In the genomic region with DNA sequence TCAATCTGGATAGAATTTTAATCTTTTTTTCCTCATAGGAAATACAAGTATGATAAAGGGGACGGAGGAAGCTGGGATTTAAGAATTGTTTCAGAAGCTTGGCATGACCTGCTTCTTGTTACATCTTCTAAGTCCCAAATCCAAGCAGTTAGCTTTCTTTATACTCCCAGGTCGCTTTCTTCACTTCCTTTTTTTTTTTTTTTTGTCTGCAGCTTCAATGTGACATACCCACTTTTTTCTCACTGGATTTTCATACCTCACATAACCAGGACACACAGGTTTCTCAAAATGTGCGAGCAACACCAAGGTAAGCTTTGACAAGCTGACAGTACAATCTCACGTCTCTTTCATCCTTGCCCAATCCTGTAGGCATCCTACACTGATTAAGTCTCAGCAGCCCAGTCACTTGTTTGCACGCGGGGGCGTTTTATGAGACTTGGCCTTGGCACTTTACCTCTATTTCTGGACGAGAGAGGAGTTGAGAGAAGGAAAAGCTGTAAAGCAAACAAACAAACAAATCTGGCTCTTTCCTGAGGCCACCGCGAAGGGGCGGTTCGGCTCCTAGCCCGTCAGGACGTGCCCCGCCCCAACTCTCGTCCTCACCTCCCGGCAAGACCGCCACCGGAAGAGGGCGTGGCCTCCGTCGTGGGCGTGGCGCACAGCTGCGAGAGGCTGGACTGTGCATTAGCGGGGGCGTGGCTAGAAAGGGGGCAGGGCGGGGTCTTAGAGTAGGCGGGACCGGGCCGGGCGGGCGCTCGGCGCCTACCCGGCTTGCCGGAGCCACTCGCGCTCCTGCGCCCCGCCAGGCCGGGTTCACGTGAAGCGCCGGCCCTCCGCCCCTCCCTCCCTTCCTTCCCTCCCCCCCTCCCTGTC, we compare ENCODE assay signal across 8 mouse cellular contexts. TPM values are rescaled to one million over a fixed set of nuclear protein-coding genes. Genes with fewer than 3 reads are reported as not detected.
A peak's percentile ranks its signal among the peaks of the same experiment; 100 is the strongest.
DNase-seq lines count a peak whose midpoint lies in the region; ATAC-seq and TF ChIP-seq lines count a peak whose summit lies in the region.

Gene Itprid2 (plus strand): TSS at position 825 of the 873 bp plus-strand sequence.

- H3K27ac ChIP-seq in embryonic facial prominence, embryonic 13.5 days: peak within 1 kb of the TSS; percentile 85
- H3K27ac ChIP-seq in kidney, adult 2 months (ENCODE audit: insufficient read depth, low read depth, low read length): peak within 1 kb of the TSS; percentile 97
- H3K27ac ChIP-seq in limb, embryonic 12.5 days: peak within 1 kb of the TSS; percentile 85
- H3K27ac ChIP-seq in midbrain, embryonic 15.5 days: peak within 1 kb of the TSS; percentile 77
- peak within 1 kb of the TSS; percentile 82 for H3K27ac ChIP-seq in spleen, adult 2 months (ENCODE audit: insufficient read depth, low read length)

- peak within 1 kb of the TSS; percentile 84 for H3K4me2 ChIP-seq in embryonic facial prominence, embryonic 13.5 days
- H3K4me2 ChIP-seq in limb, embryonic 12.5 days: peak within 1 kb of the TSS; percentile 84
- peak within 1 kb of the TSS; percentile 95 for H3K4me2 ChIP-seq in midbrain, embryonic 15.5 days

- no peaks in the 10 kb centered on the region for H3K9me3 ChIP-seq in embryonic facial prominence, embryonic 13.5 days
- no peaks in the 10 kb centered on the region for H3K9me3 ChIP-seq in limb, embryonic 12.5 days
- no peaks in the 10 kb centered on the region for H3K9me3 ChIP-seq in midbrain, embryonic 15.5 days

- H3K4me3 ChIP-seq in embryonic facial prominence, embryonic 13.5 days: peak within 1 kb of the TSS; percentile 84
- H3K4me3 ChIP-seq in kidney, adult 2 months (ENCODE audit: insufficient read depth, low read depth, low read length): peak within 1 kb of the TSS; percentile 98
- H3K4me3 ChIP-seq in limb, embryonic 12.5 days (replicated peaks): peak within 1 kb of the TSS; percentile 77
- H3K4me3 ChIP-seq in midbrain, embryonic 15.5 days: peak within 1 kb of the TSS; percentile 89
- peak within 1 kb of the TSS; percentile 89 for H3K4me3 ChIP-seq in spleen, adult 2 months (ENCODE audit: extremely low read depth, insufficient read depth, insufficient read length)

- H3K36me3 ChIP-seq in embryonic facial prominence, embryonic 13.5 days: no peaks in the 10 kb centered on the region
- H3K36me3 ChIP-seq in kidney, adult 2 months (ENCODE audit: control insufficient read depth, insufficient read depth, low read length): peaks cover 4% of the 10 kb centered on the region
- H3K36me3 ChIP-seq in limb, embryonic 12.5 days: no peaks in the 10 kb centered on the region
- no peaks in the 10 kb centered on the region for H3K36me3 ChIP-seq in midbrain, embryonic 15.5 days (replicated peaks)
- H3K36me3 ChIP-seq in spleen, adult 2 months (ENCODE audit: control insufficient read depth, insufficient read depth, low read length): peaks cover 2% of the 10 kb centered on the region; the same call in 1 of the 2 replicates

- TF ChIP-seq POLR2A in kidney, adult 2 months (IDR thresholded peaks at IDR 0.05; ENCODE audit: low read depth, low read length): no peak
- TF ChIP-seq POLR2A in spleen, adult 2 months (IDR thresholded peaks at IDR 0.05; ENCODE audit: low read depth, low read length): peak; percentile 18; the same call in 1 of the 2 replicates

- no peaks in the 10 kb centered on the region for H3K27me3 ChIP-seq in embryonic facial prominence, embryonic 13.5 days
- no peaks in the 10 kb centered on the region for H3K27me3 ChIP-seq in kidney, adult 2 months (replicated peaks; ENCODE audit: control insufficient read depth, insufficient read depth, low read length)
- H3K27me3 ChIP-seq in limb, embryonic 12.5 days: no peaks in the 10 kb centered on the region
- no peaks in the 10 kb centered on the region for H3K27me3 ChIP-seq in midbrain, embryonic 15.5 days (replicated peaks)
- no peaks in the 10 kb centered on the region for H3K27me3 ChIP-seq in spleen, adult 2 months (ENCODE audit: control insufficient read depth, insufficient read depth, low read length)

- ATAC-seq in embryonic facial prominence, embryonic 13.5 days (ENCODE audit: insufficient number of reproducible peaks, insufficient read depth, low FRiP score, low TSS enrichment, low read depth): peak; percentile 100
- ATAC-seq in limb, embryonic 12.5 days (ENCODE audit: insufficient number of reproducible peaks, insufficient read depth, low FRiP score, low TSS enrichment, low read depth): peak; percentile 100
- ATAC-seq in midbrain, embryonic 15.5 days (replicated peaks): peak; percentile 99

- peak; percentile 96 for DNase-seq in 3134 (ENCODE audit: extremely low read depth, insufficient read length, low spot score)
- peak; percentile 99 to 100 for DNase-seq in adrenal gland, postnatal 36 days
- DNase-seq in heart, adult 18-20 months: peak; percentile 98 to 99
- peak; percentile 99 for DNase-seq in kidney, adult 2 months
- DNase-seq in spleen, adult 2 months (ENCODE audit: low read depth in 1 of 2, low spot score in 2 of 2): peak; percentile 93 to 99

- no peak for TF ChIP-seq CTCF in kidney, adult 2 months (conservative IDR thresholded peaks at IDR 0.05; ENCODE audit: insufficient read depth, insufficient read length, low read depth, low read length)
- TF ChIP-seq CTCF in spleen, adult 2 months (IDR thresholded peaks at IDR 0.05; ENCODE audit: extremely low read depth, insufficient read depth, insufficient read length, insufficient replicate concordance): no peak

- H3K4me1 ChIP-seq in embryonic facial prominence, embryonic 13.5 days: peaks cover 18% of the 10 kb centered on the region
- peaks cover 14% of the 10 kb centered on the region for H3K4me1 ChIP-seq in kidney, adult 2 months (ENCODE audit: control insufficient read depth, insufficient read depth, low read length)
- H3K4me1 ChIP-seq in limb, embryonic 12.5 days (replicated peaks): peaks cover 22% of the 10 kb centered on the region
- peaks cover 9% of the 10 kb centered on the region for H3K4me1 ChIP-seq in midbrain, embryonic 15.5 days
- no peaks in the 10 kb centered on the region for H3K4me1 ChIP-seq in spleen, adult 2 months (ENCODE audit: control insufficient read depth, insufficient read depth, insufficient read length)

- WGBS in embryonic facial prominence, embryonic 13.5 days: 3% methylated on average over 36 of the region's 46 CpGs
- 2% methylated on average over 40 of the region's 46 CpGs for WGBS in kidney, adult 2 months
- WGBS in limb, embryonic 12.5 days: 3% methylated on average over 36 of the region's 46 CpGs
- 3% methylated on average over 41 of the region's 46 CpGs for WGBS in midbrain, embryonic 15.5 days
- WGBS in spleen, adult 2 months: 3% methylated on average over 29 of the region's 46 CpGs

- peak within 1 kb of the TSS; percentile 89 for H3K9ac ChIP-seq in embryonic facial prominence, embryonic 13.5 days
- peak within 1 kb of the TSS; percentile 83 for H3K9ac ChIP-seq in limb, embryonic 12.5 days (replicated peaks)
- H3K9ac ChIP-seq in midbrain, embryonic 15.5 days: peak within 1 kb of the TSS; percentile 62

RNA-seq across cellular contexts. Expression of gene Itprid2, which starts in this region (rescaled TPM):
- 10 to 100 TPM; 47.5 to 51.2 TPM for total RNA-seq in adrenal gland, postnatal 36 days (2021)
- polyA plus RNA-seq in embryonic facial prominence, embryonic 13.5 days (2015; fragmentation: Nextera tagmentation; extraction: Ambion mirVana): 10.4 and 11.8 TPM in 2 replicates
- 10 to 100 TPM; 20.0 to 21.0 TPM for total RNA-seq in heart, adult 18-20 months (2021)
- polyA plus RNA-seq in kidney, adult 2 months (2012; rRNA removed): 17.0 and 22.8 TPM in 2 replicates
- polyA plus RNA-seq in limb, embryonic 12.5 days (2016; fragmentation: Nextera tagmentation; extraction: Ambion mirVana): 7.8 and 7.9 TPM in 2 replicates
- polyA plus RNA-seq in midbrain, embryonic 15.5 days (2015; fragmentation: Nextera tagmentation; extraction: Ambion mirVana): 4.0 and 4.3 TPM in 2 replicates
- 5.8 and 5.9 TPM in 2 replicates for polyA plus RNA-seq in spleen, adult 2 months (2012; rRNA removed)

Comparison
In these comparisons a context has a peak if more than half of its experiments do, and no peak if none do; other contexts are left out.
1. Peak in every context shown above with its lines: DNase-seq, ATAC-seq, H3K4me3 ChIP-seq and H3K27ac ChIP-seq.